Mouse (Mus musculus): Measurements from ENCODE around the gene Pcsk2.
A peak's percentile ranks its signal among the peaks of the same experiment; 100 is the strongest.

Pcsk2 gene

GRCm38 (mm10) chr2:143840895-143841294 lies 294.9 kb downstream of the Pcsk2 start:
- DNase-seq, result no peak

- DNase-seq, result no peak
Observed at GRCm38 (mm10) chr2:143841536-143841935, 295.6 kb downstream of the Pcsk2 start.

GRCm38 (mm10) chr2:143844779-143845178 lies 298.8 kb downstream of the Pcsk2 start:
- no peak for DNase-seq

GRCm38 (mm10) chr2:143846799-143847198 lies 300.8 kb downstream of the Pcsk2 start:
- no peak for DNase-seq

GRCm38 (mm10) chr2:143847291-143847690 lies 301.3 kb downstream of the Pcsk2 start:
- no peak for DNase-seq

- no peak for DNase-seq
Observed at GRCm38 (mm10) chr2:143851354-143852221, 305.6 kb downstream of the Pcsk2 start.

GRCm38 (mm10) chr2:143852295-143853275 lies 306.6 kb downstream of the Pcsk2 start:
- DNase-seq, result no peak

GRCm38 (mm10) chr2:143853447-143853846 lies 307.5 kb downstream of the Pcsk2 start:
- no peak for DNase-seq

- DNase-seq, result no peak
Observed at GRCm38 (mm10) chr2:143859166-143859565, 313.2 kb downstream of the Pcsk2 start.

GRCm38 (mm10) chr2:143862484-143863231 lies 316.7 kb downstream of the Pcsk2 start, which contains the start of gene Bfsp1:
Gene Bfsp1 (minus strand): TSS chr2:143863173.
- peak; percentile 76 for DNase-seq

- no peak for DNase-seq
Observed at GRCm38 (mm10) chr2:143864600-143864999, 318.6 kb downstream of the Pcsk2 start.
